Mouse (Mus musculus) kidney, adult 8-10 months (tissue): ENCODE results near the gene Gm12184.
A peak's percentile ranks its signal among the peaks of the same experiment; 100 is the strongest.
"Not testable (repeated sequence)": the region's sequence is repeated elsewhere in the genome, so short reads cannot be mapped to it uniquely, and the experiment has no call there.

Experiments
- DNase-seq, 2 experiments: peaks; one replicate each; pipeline ENCODE4 v3.0.0; 2022

The Gm12184 gene

DNA sequence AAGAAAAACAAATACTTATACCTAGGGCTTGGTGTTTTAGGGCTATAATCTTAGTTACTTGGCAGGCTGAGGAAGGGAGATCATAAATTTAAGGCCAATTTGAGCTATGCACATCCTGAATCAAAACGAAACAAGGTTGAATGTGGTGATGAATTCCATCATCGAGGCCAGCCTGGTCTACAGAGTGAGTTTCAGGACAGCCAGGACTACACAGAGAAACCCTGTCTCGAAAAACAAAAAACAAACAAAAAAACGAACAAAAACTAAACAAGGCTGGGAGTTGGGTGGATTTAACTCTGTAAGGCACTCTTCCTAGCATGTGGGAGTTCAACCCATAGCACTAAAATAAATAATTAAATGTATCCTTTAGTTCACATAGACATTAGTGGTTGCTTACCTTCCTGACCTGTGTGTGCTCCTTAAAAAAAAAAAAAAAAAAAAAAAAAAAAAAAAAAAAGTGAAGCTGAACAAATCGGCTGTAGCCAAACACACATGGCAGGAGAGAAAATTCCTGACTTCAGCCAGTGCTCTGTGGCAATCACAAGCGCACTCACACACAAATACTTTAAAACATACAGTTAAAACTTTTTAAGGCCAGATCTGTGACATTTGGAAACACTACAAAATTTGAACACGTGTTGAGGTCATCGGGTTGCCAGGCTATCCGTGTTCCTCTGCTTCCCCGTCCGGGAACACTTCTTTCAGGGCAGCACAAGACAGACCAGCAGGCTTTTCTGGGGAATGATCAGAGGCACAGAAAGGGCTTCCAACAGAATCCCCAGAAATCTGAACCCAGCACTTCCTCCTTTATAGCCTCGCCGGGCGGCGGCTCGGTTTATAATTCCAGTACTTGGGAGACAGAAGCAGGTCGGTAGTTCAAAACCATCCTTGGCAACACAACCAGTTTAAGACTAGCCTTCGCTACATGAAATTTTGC is 27.2 kb downstream of the Gm12184 start:
- peak in 1 of 2 experiments; percentile 31 for DNase-seq

GRCm38 (mm10) chr11:48798308-48798707 is 28.1 kb downstream of the Gm12184 start:
- no peak for DNase-seq

DNA sequence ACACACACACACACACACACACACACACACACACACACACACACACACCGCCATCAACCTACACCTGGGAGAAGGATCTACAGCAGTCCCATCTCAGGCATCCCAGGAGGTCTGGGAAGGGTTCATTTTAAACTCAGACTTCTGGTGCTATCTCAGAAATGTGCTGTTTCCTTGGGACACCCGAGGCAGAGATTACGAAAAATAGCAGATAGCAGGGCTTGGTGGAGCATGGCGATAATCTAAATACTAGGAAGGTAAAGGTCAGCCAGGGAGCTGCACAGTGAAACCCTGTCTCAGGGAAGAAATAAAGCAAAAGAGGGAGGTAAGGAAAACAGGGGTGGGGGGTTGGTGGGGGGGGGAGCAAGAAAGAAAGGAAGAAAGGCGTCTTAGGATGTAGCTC is 29.2 kb downstream of the Gm12184 start:
- no peak for DNase-seq

DNA sequence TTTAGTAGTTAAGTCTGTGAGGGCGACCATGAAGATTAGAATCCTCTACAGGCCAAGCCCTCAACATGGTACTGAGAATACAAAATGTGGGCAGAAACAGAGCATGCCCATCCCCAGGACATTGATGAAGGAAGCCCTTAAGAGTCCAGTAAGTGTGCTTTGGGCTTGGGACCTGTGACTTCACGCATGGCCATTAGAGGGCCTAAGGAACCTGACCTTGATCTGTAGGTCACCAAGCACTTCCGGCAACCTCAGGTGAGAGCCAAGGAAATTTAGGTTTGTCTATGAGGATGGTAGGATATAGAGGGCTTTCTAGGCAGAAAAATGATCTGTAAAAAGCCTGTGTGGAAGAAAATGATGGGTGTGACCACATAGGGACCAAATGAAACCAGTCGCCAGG is 30.2 kb downstream of the Gm12184 start:
- DNase-seq = no peak

DNA sequence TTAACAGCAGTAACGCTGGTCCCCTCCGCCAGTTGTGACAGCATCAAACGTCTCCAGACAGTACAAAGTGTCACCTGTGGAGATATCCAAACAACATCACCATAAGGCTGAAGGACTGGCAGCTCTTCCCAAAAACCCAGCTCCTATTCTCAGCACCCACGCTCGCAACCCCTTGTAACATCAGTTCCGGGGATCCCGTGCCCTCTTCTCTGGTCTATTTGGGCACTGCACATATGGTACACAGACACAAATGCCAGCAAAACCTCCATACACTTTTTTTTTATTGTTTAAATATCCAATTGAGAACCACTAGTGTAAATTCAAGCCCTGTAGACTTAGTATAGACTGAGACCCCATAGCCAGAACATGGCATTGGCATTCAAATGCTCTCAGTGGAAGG is 31.2 kb downstream of the Gm12184 start:
- DNase-seq = peak in 1 of 2 experiments; percentile 24

GRCm38 (mm10) chr11:48793184-48793583 is 33.3 kb downstream of the Gm12184 start:
- no peak for DNase-seq

DNA sequence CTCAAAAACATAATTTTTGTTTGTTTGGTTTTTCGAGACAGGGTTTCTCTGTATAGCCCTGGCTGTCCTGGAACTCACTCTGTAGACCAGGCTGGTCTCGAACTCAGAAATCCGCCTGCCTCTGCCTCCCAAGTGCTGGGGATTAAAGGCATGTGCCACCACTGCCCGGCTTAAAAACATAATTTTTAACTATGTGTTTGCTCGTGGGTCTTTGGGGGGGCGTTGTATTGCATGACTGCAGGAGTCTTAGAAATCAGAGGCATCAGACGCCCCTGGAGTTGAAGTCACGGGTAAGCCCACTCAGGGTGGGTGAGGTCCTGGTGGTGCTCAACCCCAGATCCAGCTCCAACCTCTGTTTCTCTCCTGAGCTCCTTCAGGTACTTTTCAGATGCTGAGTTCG is 34.6 kb downstream of the Gm12184 start:
- not testable (repeated sequence) for DNase-seq

DNA sequence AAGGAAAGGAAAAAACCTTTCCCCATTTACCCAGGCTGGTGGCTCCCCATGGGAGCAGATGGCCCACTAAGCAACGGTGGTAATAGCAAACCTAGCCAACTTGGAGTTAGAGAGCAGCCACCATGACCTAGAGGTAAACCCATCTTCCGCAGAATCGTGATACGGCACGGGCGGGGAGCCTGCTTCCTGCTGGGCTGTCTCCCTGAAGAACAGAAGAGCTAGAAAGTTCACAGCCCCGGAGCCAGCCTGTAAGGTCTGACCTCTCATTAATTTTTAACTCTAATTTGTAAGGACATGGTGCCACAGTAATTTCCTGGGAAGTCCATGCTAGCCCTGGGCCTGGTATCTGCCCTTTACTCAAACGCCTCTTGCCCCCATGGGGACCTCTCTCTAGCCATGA is 35.5 kb downstream of the Gm12184 start:
- DNase-seq = peak; percentile 59 to 67

DNA sequence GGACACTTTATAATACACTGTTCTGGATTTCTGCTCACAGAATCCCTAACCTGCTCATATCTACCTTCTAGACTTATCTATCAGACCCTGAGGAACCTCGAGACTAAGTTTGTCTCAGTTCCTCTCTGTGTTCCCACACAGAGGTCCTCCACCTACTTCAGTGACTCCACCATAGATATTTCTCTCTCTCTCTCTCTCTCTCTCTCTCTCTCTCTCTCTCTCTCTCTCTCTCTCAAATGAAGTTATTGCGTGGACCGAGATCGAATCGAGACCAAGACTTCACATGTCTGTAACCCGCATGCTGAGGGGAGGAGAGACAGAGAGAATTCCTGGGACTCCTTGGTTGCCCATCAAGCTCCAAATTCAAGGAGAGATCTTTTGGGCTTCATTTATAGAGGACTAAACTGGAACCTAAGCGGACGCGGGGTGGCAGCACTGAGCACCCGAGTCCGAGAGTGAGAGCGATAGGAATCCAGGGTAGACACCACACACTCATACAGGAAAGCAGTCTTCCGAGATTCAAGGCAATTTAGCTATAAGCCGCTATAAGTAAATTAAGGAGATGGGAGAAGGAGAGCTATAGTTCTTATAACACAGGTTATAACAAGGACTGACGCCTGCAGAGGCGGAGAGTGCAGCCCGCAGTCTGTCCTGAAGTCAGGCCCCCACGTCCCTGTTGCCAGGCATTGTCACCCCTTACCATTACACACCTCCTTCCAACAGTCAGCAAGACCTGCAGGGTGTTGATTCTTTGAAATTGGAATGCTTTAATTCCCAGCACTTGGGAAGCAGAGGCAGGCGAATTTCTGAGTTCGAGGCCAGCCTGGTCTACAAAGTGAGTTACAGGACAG is 36.3 kb downstream of the Gm12184 start:
- DNase-seq = peak; percentile 79 to 93

DNA sequence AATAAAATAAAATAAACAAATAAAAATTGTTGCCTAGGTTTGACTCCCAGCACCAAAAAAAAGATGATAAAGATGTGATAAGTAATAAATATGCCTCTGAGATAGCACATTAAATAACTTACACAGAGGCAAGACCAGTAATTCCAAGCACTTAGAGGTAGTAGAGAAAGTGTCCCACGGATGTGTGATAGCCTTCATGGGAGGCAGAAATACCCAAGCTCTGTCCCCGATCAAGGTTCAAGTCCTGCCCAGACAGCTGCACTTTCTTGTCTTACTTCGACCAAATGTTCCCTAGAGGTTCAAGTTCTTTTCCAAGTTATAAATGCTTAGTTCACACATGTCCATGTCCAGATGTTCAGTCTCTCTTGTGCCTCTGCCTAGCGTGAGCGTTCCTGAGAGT is 37.2 kb downstream of the Gm12184 start:
- DNase-seq = no peak

DNA sequence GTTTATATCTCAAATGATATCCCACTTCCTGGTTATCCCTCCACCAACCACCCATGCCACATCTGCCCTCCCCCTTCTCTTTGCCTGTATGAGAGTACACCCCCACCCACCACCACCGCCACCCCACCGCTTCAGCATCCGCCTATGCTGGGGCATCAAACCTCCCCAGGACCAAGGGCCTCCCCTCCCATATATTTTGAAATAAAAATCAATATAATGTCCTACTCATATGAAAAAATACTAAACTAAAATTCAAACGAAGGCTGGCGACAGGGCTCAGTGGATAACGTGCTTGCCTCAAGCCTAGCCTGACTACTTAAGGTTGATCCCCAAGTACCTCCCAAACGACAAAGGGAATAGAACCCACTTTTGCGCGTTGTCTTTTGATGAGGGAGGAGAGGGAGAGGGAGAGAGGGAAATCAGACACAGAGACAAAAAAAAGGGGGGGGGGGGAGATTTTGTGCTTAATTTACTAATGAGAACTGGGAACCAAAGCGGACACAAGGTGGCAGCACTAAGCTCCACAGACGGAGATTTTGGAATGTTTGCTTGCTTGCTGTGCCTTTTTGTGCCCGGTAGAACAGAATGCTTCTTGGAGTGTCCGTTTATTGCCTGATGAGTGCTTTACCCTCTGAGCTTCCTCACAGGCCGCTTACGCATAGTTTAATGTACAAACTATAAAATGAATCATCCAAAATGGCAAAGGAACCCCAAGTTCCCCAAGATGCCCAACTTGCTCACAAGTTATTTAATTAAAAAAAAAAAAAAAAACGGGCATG is 38.0 kb downstream of the Gm12184 start:
- DNase-seq = peak; percentile 67 to 90

GRCm38 (mm10) chr11:48787455-48788211 is 38.8 kb downstream of the Gm12184 start:
- DNase-seq = peak in 1 of 2 experiments; percentile 27

GRCm38 (mm10) chr11:48782243-48782642 is 44.2 kb downstream of the Gm12184 start:
- no peak for DNase-seq

GRCm38 (mm10) chr11:48779450-48779849 is 47.0 kb downstream of the Gm12184 start:
- peak in 1 of 2 experiments; percentile 36 for DNase-seq

- DNase-seq = no peak
These were observed 49.2 kb downstream of the Gm12184 start for GRCm38 (mm10) chr11:48777303-48777702.

- no peak for DNase-seq
These were observed 49.8 kb downstream of the Gm12184 start for GRCm38 (mm10) chr11:48776664-48777063.

DNA sequence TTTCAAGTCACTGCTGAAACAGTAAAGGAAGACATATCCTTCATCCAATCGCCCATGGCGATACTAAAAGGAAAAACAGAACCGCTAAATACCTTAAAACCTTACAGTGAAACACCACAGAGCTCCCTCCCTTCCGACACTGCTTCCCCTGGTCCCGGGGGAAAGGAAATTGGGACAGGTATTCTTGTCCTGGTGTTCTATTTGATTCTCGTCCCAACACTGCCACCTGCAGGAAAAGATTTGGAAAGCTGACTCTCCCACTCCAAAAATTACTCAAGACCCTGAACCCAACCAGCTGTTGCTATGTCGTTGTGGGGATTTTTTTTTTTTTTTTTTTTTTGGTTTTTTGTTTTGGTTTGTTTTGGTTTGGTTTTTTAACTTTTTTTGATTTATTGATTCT is 51.0 kb downstream of the Gm12184 start:
- DNase-seq = peak; percentile 35 to 59
